Mouse (Mus musculus) left cerebral cortex, postnatal 25 days (tissue): ENCODE results near the gene March7. TPM values are rescaled to one million over a fixed set of nuclear protein-coding genes. Genes with fewer than 3 reads are reported as not detected.
A peak's percentile ranks its signal among the peaks of the same experiment; 100 is the strongest.

Source experiments
- DNase-seq, 2 experiments: peaks; one replicate each; pipeline ENCODE4 v3.0.0; 2022; ENCODE audit warnings: low spot score in 2 of 2, mixed read lengths in 1 of 2
- intact Hi-C: fragments of 180-260 bp; cut with DNase I; formaldehyde crosslinking; loops from one replicate; pipeline ENCODE4 v1.15.1; 2025
- total RNA-seq, 2 experiments: library from RNA; stranded (reverse); gene quantifications; 2 replicates each; pipeline ENCODE4 v1.2.3; 2021

Gene March7
- total RNA-seq, 2 experiments from 2014 or later, result 55.1 to 60.5 TPM

DNA sequence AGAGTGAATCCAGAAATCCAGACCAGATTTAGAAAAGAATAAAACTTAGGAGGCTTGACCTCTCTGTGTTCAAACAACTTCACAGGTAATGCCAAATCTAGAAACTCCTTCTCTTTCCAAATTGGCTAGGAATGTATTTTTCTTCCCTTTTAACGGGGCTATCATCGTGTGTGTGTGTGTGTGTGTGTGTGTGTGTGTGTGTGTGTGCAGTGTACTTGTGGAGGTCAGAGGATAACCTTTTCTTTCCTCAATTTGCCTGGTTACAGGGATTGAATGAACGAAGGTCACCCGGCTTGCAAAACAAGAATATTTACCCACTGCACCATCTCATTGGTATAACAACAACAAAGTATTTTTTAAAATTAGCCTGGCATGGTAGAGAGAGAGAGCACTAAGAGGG lies 72.9 kb downstream of the March7 start:
- intact Hi-C loops, result loop anchor here (10.0 kb wide), 1 partner anchor 132 kb away; no protein-coding TSS in a partner anchor
- no peak for DNase-seq

DNA sequence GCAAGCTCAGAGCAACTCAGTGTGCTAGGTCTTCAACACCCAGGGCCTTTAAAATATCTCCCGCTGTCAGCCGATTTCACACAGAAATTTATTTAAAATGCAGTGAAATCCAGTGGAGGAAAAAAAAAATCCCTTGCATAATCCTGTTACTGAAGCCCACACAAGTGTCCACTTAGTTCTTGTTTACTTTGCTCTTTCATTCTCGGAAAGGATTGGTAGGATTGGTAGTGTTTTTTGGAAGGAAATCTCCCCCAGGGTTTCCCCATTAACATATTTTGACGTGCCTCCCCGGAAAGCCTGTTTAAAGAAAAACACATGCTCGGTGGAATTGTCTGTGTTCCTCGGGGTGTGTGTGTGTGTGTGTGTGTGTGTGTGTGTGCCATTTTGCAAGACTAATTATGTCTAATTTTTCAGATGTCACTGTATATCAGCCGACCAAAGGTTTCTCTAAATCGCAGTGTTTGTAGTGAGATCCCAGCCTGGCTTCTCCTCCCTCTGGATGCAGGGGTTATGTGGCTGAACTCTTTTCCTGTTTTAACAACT lies 73.6 kb downstream of the March7 start:
- peak in 1 of 2 experiments; percentile 45 for DNase-seq
- intact Hi-C loops, result loop anchor here (10.0 kb wide), 1 partner anchor 132 kb away; no protein-coding TSS in a partner anchor

DNA sequence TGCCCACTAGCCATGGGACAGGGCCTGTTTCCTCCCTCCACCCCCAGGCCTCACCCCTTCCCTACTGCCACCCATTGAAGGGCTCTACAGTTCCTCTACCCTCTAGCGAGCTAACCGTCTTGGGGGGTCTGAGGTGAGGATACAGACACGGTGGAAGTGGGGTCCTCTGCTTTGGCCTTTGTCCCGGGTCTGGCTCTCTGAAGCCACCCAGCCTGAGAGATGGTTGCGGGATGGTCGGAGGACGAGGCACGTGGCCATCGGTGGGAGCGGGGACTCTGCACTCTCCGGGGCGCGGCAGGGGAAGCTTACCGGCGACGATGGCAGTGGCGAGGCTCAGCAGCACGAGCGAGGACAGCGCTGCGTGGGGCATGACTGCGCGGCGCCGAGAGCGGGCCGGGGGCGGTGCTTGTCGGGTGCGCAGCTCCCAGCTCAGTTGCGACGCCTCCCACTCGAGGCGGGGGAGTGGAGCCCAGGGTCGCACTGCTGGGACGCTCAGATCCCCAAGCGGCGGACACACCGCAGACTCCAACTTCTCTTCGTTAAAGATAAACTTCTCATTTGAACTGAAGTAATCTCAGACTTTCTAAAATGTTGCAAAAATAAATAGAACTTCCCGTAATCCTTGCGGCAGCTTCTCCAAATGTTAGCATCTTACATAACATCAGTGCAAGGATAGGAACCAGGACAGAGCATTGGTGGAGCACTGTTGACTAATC lies 74.2 kb downstream of the March7 start:
- intact Hi-C loops, result loop anchor here (10.0 kb wide), 1 partner anchor 131 kb away; no protein-coding TSS in a partner anchor
- DNase-seq, result peak; percentile 81 to 82

DNA sequence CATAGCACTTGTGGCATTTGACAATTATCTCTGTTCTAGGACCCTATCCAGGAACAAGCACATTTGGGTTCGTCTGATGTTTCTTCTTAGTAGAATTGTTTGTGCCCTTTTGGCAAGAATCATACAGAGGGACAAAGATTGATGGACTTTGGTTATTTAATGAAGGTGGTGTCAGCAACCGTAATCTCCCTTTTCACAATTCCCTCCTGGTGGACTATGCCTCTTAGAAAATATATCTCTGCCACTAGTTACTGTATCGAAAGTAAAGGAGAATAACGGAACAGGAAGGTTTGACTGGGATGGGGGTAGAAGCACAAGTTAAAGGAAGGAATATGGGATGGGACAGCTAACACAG lies 74.8 kb downstream of the March7 start, which contains the start of gene Cd302:
TSS of gene Cd302 (minus strand) at position 22 of the 355 bp plus-strand sequence.
- intact Hi-C loops, result loop anchor here (10.0 kb wide), 1 partner anchor 130 kb away; no protein-coding TSS in a partner anchor
- no peak for DNase-seq

DNA sequence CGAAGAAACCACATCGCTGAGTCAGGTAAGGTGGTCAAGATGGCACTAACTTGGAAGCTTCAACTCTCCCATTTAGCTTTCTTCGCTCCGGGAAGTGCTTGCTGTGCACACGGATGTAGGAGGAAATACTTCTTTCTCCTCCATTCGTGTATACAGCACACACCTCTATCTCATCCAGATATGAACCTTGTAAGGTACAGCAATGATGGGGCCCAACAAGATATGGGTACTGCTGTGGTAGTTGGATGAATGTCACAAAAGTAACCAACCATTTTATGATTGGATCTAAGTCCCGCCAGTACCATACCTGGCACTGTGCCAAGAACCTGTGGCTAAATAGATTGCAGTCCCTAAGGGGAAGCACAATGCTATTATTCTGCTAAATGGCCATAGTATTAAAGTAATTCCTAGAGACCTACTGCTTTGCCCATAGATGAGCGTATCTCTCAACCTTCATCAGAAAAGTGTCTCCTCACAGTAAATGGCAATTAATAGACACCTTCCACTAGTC lies 75.5 kb downstream of the March7 start:
- DNase-seq, result no peak
- intact Hi-C loops, result loop anchor here (10.0 kb wide), 1 partner anchor 130 kb away; no protein-coding TSS in a partner anchor

DNA sequence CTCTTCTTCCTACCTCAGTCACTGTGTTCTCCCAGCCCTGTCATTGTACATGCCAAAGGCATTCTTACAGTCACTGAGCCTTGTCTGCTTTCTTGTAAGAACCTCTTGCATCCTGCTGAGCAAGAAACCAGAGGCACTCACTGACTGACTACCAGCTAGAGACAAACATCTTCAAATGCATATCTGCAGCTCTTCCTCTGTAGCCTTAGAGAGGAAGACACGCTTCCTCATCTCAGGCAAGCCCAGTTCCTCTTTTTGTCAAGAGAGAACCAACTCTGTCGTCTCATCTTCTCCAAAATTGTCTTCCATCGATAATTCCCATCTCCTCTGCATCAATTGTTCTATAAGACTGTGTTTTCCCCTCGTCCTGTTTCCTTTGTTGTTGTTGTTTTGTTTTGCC lies 78.9 kb downstream of the March7 start:
- peak in 1 of 2 experiments; percentile 13 for DNase-seq
- intact Hi-C loops, result loop anchor here (10.0 kb wide), 1 partner anchor 126 kb away; no protein-coding TSS in a partner anchor

DNA sequence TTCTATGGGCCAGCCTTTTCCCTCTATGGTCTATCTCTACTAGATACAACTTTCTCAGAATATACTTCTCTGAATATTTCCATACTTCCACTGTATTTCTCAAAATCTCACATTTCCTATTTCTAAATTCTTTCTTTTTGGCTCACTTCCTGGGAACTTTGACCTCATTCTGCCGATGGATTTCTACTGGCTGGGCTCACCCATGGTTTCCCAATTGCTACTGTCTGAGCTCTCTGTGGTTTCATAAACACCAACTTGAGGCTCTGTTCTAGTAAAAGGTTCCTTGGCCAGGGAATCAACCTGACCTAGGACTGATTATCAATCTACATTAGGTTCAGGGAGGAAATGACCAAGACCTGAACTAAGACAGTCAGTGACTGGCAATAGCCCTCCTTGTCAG lies 79.8 kb downstream of the March7 start:
- intact Hi-C loops, result loop anchor here (10.0 kb wide), 1 partner anchor 125 kb away; no protein-coding TSS in a partner anchor
- DNase-seq, result no peak

DNA sequence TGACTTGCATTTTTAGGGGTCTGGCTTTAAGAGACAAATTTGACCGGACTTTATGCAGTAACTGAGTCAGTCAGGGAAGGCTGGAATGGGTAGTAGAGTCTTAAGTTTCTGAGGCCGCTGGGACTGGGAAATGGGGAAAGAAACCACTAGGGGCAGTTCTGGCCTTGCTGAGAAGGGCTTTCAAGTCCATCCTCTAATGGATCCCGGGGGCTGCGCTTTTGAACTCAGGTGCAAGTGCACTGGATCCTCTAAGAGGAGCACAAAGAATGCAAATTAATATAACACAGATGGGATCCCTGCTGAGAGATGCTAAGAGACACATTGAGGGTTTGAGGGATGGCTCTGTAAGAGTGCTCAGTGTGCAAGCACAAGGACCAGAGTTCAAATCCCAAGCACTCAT lies 81.7 kb downstream of the March7 start:
- intact Hi-C loops, result no loop called here
- DNase-seq, result no peak

DNA sequence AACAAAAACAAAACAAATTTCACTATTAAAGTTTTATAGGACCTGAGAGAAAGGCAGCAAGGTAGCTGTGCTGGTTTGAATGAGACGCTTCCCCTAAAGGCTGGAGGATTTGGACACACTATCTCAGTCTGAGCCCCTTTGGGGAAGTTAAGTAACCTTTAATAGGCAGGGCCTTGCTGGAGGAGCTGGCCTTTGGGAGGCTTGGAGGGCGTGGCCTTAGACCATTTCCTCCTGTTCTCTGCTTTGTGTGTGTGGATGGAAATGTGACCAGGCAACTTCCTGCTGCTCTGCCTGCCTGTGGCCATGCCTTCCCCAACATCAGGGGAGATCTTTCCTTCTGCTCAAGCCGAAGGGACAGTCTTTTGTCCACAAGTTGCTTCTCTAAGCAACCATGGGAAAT lies 88.6 kb downstream of the March7 start:
- intact Hi-C loops, result no loop called here

DNA sequence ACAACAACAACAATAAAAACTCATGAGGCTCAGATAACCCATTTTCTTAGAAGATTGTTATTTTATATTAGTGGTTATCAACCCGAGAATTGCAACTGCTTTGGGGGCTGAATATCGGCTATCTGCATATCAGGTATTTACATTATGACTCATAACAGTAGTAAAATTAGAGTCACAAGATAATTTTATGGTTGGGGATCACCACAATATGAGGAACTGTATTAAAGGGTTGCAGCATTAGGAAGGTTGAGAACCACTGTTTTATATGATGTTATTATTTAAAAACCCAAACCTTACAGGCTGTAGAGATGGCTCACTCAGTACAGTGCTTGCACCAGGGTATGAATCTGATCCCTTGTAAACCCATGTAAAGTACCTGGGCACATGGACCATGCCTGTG lies 89.6 kb downstream of the March7 start:
- no peak for DNase-seq
- intact Hi-C loops, result no loop called here

More for the DNA sequence above, 88.6 kb downstream of the March7 start:
- DNase-seq, result no peak

Other genes with a start within 250 kb of the March7 start
- 10 to 100 TPM; 47.5 to 57.5 TPM for gene Baz2b, start within 50 bp of the March7 start, total RNA-seq
- gene Cd302, start 74.6 kb downstream of the March7 start, total RNA-seq, result 10 to 100 TPM; 19.1 to 19.6 TPM
- gene Ly75, start 173.4 kb downstream of the March7 start, total RNA-seq, result 1 to 10 TPM; 1.2 to 1.7 TPM